Mouse (Mus musculus) lung, postnatal 10 days (tissue): ENCODE data around the gene Ifna15.

Source experiments
- DNase-seq: peaks from one replicate; pipeline ENCODE4 v3.0.0; 2021

The Ifna15 gene

DNA sequence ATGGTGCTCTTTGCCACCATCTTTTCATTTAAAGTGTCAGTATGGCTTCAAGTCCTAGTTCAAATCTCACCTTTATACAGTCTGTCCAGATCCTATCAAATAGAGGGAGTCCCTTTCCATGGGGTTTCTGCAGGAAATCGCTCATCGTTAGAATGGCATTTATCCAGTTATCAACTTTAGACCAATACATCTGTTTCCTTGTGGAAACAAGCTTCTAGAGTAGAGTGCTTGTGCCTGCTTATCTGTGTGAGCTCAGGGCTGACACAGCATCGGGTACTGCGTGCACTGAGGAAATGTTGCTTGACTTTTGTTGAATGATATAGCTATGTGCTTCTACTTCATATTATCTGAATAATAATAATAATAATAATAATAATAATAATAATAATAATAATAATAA, 44.3 kb downstream of the Ifna15 start:
- no peak for DNase-seq
